Mouse (Mus musculus): ENCODE data around the gene Btaf1.

DNA sequence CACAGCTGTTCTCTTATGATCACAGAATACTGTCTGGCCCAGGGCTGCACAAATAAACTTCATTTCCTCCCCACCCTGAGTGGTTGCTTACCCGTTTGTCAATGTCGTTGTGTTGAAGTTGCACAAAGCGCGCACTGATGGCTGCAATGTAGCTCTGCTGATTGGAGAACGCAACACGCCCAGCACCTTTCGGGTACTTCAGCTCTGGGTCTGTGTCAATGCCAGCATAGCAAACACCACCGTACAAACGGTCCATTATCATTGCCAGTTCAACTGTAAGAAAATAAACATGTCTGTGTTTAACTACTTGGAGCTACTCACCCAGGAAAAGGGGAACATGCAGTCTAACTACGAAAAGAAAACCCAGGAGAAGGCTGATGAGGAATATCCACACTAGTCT lies 118.6 kb downstream of the Btaf1 start:
- TF ChIP-seq CTCF (conservative IDR thresholded peaks at IDR 0.05; ENCODE audit: low read length) (no peak), POU5F1 (IDR thresholded peaks at IDR 0.05; ENCODE audit: borderline replicate concordance, low read length) (no peak)
